Mouse (Mus musculus): ENCODE data around the gene Hhipl2. TPM values are rescaled to one million over a fixed set of nuclear protein-coding genes. Genes with fewer than 3 reads are reported as not detected.
A peak's percentile ranks its signal among the peaks of the same experiment; 100 is the strongest.
"Not testable (repeated sequence)": the region's sequence is repeated elsewhere in the genome, so short reads cannot be mapped to it uniquely, and the experiment has no call there.

The Hhipl2 gene
- polyA plus RNA-seq (2016; fragmentation: Nextera tagmentation; extraction: Ambion mirVana), result 0.10 and 0.26 TPM in 2 replicates

- H3K4me1 ChIP-seq, result no peaks in the 10 kb centered on the region
- 86% methylated on average over 12 of the region's 12 CpGs for WGBS
- H3K9me3 ChIP-seq (replicated peaks), result no peaks in the 10 kb centered on the region
- H3K36me3 ChIP-seq, result 0 out of 2 replicates have a peak, but pooled peaks cover 3% of the 10 kb centered on the region
- no peak for DNase-seq (ENCODE audit: low spot score)
- H3K27me3 ChIP-seq (ENCODE audit: low read depth, poor library complexity, severe bottlenecking), result no peaks in the 10 kb centered on the region
- no peak within 1 kb of the TSS for H3K27ac ChIP-seq
- H3K4me3 ChIP-seq, result no peak within 1 kb of the TSS
Observed at GRCm38 (mm10) chr1:183417873-183418272, at the start of gene Hhipl2. Gene Hhipl2, plus strand, starts transcription at chr1:183418215.

GRCm38 (mm10) chr1:183368601-183369400 is 49.2 kb upstream of the Hhipl2 start:
- Histone ChIP-seq H3K4me1 (peaks cover 23% of the 10 kb centered on the region), H3K9me3 (replicated peaks) (no peaks in the 10 kb centered on the region), H3K4me3 (peak overlapping the region; percentile 98), H3K27ac (peak overlapping the region; percentile 91), H3K27me3 (ENCODE audit: low read depth, poor library complexity, severe bottlenecking) (no peaks in the 10 kb centered on the region), H3K36me3 (peaks cover 26% of the 10 kb centered on the region)
- WGBS, result 2% methylated on average over 56 of the region's 56 CpGs
- DNase-seq (ENCODE audit: low spot score), result no peak

GRCm38 (mm10) chr1:183369427-183370014 is 48.5 kb upstream of the Hhipl2 start, which contains the start of gene Mia3:
Gene Mia3, minus strand, starts transcription at chr1:183369553.
- Histone ChIP-seq H3K4me1 (peaks cover 23% of the 10 kb centered on the region), H3K36me3 (peaks cover 19% of the 10 kb centered on the region), H3K27me3 (ENCODE audit: low read depth, poor library complexity, severe bottlenecking) (no peaks in the 10 kb centered on the region), H3K4me3 (peak within 1 kb of the TSS; percentile 98), H3K27ac (peak within 1 kb of the TSS; percentile 91), H3K9me3 (replicated peaks) (no peaks in the 10 kb centered on the region)
- peak; percentile 94 for DNase-seq (ENCODE audit: low spot score)
- WGBS, result 1% methylated on average over 51 of the region's 51 CpGs

- Histone ChIP-seq H3K36me3 (no peaks in the 10 kb centered on the region), H3K27ac (no peak overlapping the region), H3K9me3 (replicated peaks) (0 out of 2 replicates have a peak, but pooled peaks cover 2% of the 10 kb centered on the region), H3K4me3 (no peak overlapping the region), H3K27me3 (ENCODE audit: low read depth, poor library complexity, severe bottlenecking) (no peaks in the 10 kb centered on the region), H3K4me1 (peaks cover 6% of the 10 kb centered on the region; the same call in 1 of the 2 replicates)
- DNase-seq (ENCODE audit: low spot score), result no peak
- WGBS, result 74% methylated on average over 5 of the region's 5 CpGs
Observed at GRCm38 (mm10) chr1:183374728-183375127, 43.3 kb upstream of the Hhipl2 start.

GRCm38 (mm10) chr1:183377045-183377444 is 41.0 kb upstream of the Hhipl2 start:
- Histone ChIP-seq H3K27ac (no peak overlapping the region), H3K27me3 (ENCODE audit: low read depth, poor library complexity, severe bottlenecking) (no peaks in the 10 kb centered on the region), H3K4me1 (no peaks in the 10 kb centered on the region), H3K36me3 (no peaks in the 10 kb centered on the region), H3K9me3 (replicated peaks) (0 out of 2 replicates have a peak, but pooled peaks cover 2% of the 10 kb centered on the region), H3K4me3 (no peak overlapping the region)
- WGBS, result 69% methylated on average over 4 of the region's 4 CpGs
- no peak for DNase-seq (ENCODE audit: low spot score)

GRCm38 (mm10) chr1:183378321-183378941 is 39.6 kb upstream of the Hhipl2 start:
- WGBS, result 90% methylated on average over 10 of the region's 10 CpGs
- no peak overlapping the region for H3K4me3 ChIP-seq
- DNase-seq (ENCODE audit: low spot score), result no peak
- H3K27me3 ChIP-seq (ENCODE audit: low read depth, poor library complexity, severe bottlenecking), result no peaks in the 10 kb centered on the region
- no peaks in the 10 kb centered on the region for H3K36me3 ChIP-seq
- H3K4me1 ChIP-seq, result no peaks in the 10 kb centered on the region
- H3K9me3 ChIP-seq (replicated peaks), result 0 out of 2 replicates have a peak, but pooled peaks cover 2% of the 10 kb centered on the region
- no peak overlapping the region for H3K27ac ChIP-seq

- not testable (repeated sequence) for H3K9me3 ChIP-seq (replicated peaks); H3K27ac ChIP-seq; H3K36me3 ChIP-seq; H3K4me3 ChIP-seq; H3K27me3 ChIP-seq (ENCODE audit: low read depth, poor library complexity, severe bottlenecking); H3K4me1 ChIP-seq; DNase-seq (ENCODE audit: low spot score)
- 89% methylated on average over 3 of the region's 3 CpGs for WGBS
Observed at GRCm38 (mm10) chr1:183379376-183379775, 38.6 kb upstream of the Hhipl2 start.

- WGBS, result 79% methylated on average over 5 of the region's 5 CpGs
- H3K27ac ChIP-seq, result no peak overlapping the region
- DNase-seq (ENCODE audit: low spot score), result no peak
- H3K4me1 ChIP-seq, result no peaks in the 10 kb centered on the region
- H3K9me3 ChIP-seq (replicated peaks), result no peaks in the 10 kb centered on the region
- H3K4me3 ChIP-seq, result no peak overlapping the region
- 0 out of 2 replicates have a peak, but pooled peaks cover 4% of the 10 kb centered on the region for H3K27me3 ChIP-seq (ENCODE audit: low read depth, poor library complexity, severe bottlenecking)
- H3K36me3 ChIP-seq, result no peaks in the 10 kb centered on the region
Observed at GRCm38 (mm10) chr1:183381816-183382215, 36.2 kb upstream of the Hhipl2 start.

GRCm38 (mm10) chr1:183382621-183383020 is 35.4 kb upstream of the Hhipl2 start:
- Histone ChIP-seq H3K36me3 (no peaks in the 10 kb centered on the region), H3K4me3 (no peak overlapping the region), H3K4me1 (no peaks in the 10 kb centered on the region), H3K9me3 (replicated peaks) (no peaks in the 10 kb centered on the region), H3K27me3 (ENCODE audit: low read depth, poor library complexity, severe bottlenecking) (0 out of 2 replicates have a peak, but pooled peaks cover 4% of the 10 kb centered on the region), H3K27ac (no peak overlapping the region)
- 85% methylated on average over 2 of the region's 2 CpGs for WGBS
- no peak for DNase-seq (ENCODE audit: low spot score)

GRCm38 (mm10) chr1:183387421-183387820 is 30.6 kb upstream of the Hhipl2 start:
- WGBS, result 93% methylated on average over 3 of the region's 3 CpGs
- not testable (repeated sequence) for H3K4me1 ChIP-seq; H3K27ac ChIP-seq; H3K4me3 ChIP-seq; DNase-seq (ENCODE audit: low spot score); H3K9me3 ChIP-seq (replicated peaks); H3K27me3 ChIP-seq (ENCODE audit: low read depth, poor library complexity, severe bottlenecking)
- peaks cover 19% of the 10 kb centered on the region for H3K36me3 ChIP-seq

GRCm38 (mm10) chr1:183388426-183389406 is 29.3 kb upstream of the Hhipl2 start, which contains the start of gene Taf1a:
Gene Taf1a, plus strand, starts transcription at chr1:183388981.
- DNase-seq (ENCODE audit: low spot score), result peak; percentile 97
- Histone ChIP-seq H3K27me3 (ENCODE audit: low read depth, poor library complexity, severe bottlenecking) (0 out of 2 replicates have a peak, but pooled peaks cover 4% of the 10 kb centered on the region), H3K9me3 (replicated peaks) (no peaks in the 10 kb centered on the region), H3K4me3 (peak within 1 kb of the TSS; percentile 77), H3K4me1 (peaks cover 8% of the 10 kb centered on the region), H3K36me3 (peaks cover 28% of the 10 kb centered on the region), H3K27ac (peak within 1 kb of the TSS; percentile 79)
- WGBS, result 6% methylated on average over 44 of the region's 44 CpGs

- Histone ChIP-seq H3K36me3 (peaks cover 76% of the 10 kb centered on the region), H3K4me3 (no peak overlapping the region), H3K4me1 (no peaks in the 10 kb centered on the region), H3K9me3 (replicated peaks) (no peaks in the 10 kb centered on the region), H3K27me3 (ENCODE audit: low read depth, poor library complexity, severe bottlenecking) (no peaks in the 10 kb centered on the region), H3K27ac (no peak overlapping the region)
- 90% methylated on average over 3 of the region's 3 CpGs for WGBS
- no peak for DNase-seq (ENCODE audit: low spot score)
Observed at GRCm38 (mm10) chr1:183403396-183403795, 14.6 kb upstream of the Hhipl2 start.

Data from limb, embryonic 10.5 days (tissue).